9 mouse cellular contexts compared by ENCODE assay signal in the genomic region with DNA sequence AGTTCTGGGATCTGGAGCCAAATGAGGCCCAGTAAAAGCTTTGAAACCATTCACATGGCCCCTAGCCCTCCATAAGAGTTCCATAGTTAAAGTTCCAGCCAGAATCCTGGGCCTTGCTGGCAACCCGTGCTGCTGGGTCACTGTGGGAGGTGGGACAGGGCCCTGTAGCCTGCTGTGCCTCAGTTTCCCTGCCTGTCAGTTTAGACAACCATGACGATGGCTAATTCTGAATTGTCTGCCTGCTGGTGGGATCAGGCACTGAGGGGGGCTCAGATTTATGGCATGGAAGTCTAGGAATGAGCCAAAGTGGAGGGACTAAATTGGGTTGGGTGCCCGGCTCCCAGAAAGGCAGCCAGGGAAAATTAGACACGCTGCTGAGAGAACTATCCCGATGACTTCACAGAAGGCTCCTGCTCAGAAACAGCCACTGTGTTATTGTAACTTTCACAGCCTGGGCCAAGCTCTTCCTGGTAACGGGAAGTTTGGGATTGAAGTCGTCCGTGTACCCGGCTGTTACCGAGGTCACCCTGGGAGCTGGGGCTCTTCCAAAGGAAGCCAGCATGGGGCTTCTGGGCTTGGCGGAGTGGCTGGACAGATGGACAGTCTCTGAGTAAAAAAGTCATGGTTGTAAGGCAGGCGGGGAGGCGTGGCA.
DNase-seq lines count a peak whose midpoint lies in the region; ATAC-seq and TF ChIP-seq lines count a peak whose summit lies in the region.
"Had no signal": no experiment of that assay in that cellular context is flagged by ENCODE, and none has a peak within 500 bp of the region (broad histone marks: within the 10 kb centered on the region; RNA-seq: fewer than 3 reads in every experiment).

No protein-coding gene starts in this region.

- H3K4me2 ChIP-seq in heart, embryonic 16.5 days (ENCODE audit: low read depth, low read length): no peak overlapping the region
- no peak overlapping the region for H3K4me2 ChIP-seq in heart, embryonic 12.5 days
- H3K4me2 ChIP-seq in hindbrain, postnatal 0 days (ENCODE audit: low read depth, low read length): no peak overlapping the region

- H3K4me1 ChIP-seq in heart, embryonic 16.5 days (ENCODE audit: control insufficient read depth, insufficient read depth, low read length): peaks cover 44% of the 10 kb centered on the region
- peaks cover 54% of the 10 kb centered on the region for H3K4me1 ChIP-seq in heart, embryonic 12.5 days (replicated peaks)
- H3K4me1 ChIP-seq in spleen, adult 2 months (ENCODE audit: control insufficient read depth, insufficient read depth, insufficient read length): peaks cover 53% of the 10 kb centered on the region
- no peaks in the 10 kb centered on the region for H3K4me1 ChIP-seq in hindbrain, postnatal 0 days (ENCODE audit: insufficient read depth, low read length)

- 83% methylated on average over 13 of the region's 13 CpGs for WGBS in heart, embryonic 16.5 days
- WGBS in heart, embryonic 12.5 days: 82% methylated on average over 13 of the region's 13 CpGs
- WGBS in spleen, adult 2 months: 94% methylated on average over 13 of the region's 13 CpGs
- 30% methylated on average over 13 of the region's 13 CpGs for WGBS in hindbrain, postnatal 0 days

- no peak overlapping the region for H3K9ac ChIP-seq in heart, embryonic 16.5 days (ENCODE audit: low read length)
- H3K9ac ChIP-seq in heart, embryonic 12.5 days: no peak overlapping the region
- no peak overlapping the region for H3K9ac ChIP-seq in hindbrain, postnatal 0 days (replicated peaks; ENCODE audit: low read length)

- TF ChIP-seq CTCF in spleen, adult 2 months (IDR thresholded peaks at IDR 0.05; ENCODE audit: extremely low read depth, insufficient read depth, insufficient read length, insufficient replicate concordance): no peak
- peak; percentile 28 for TF ChIP-seq CTCF in hindbrain, postnatal 0 days (IDR thresholded peaks at IDR 0.05; ENCODE audit: low read depth)

- no peak overlapping the region for H3K4me3 ChIP-seq in heart, embryonic 16.5 days (ENCODE audit: low read length)
- H3K4me3 ChIP-seq in heart, embryonic 12.5 days: no peak overlapping the region
- H3K4me3 ChIP-seq in spleen, adult 2 months (ENCODE audit: extremely low read depth, insufficient read depth, insufficient read length): no peak overlapping the region
- no peak overlapping the region for H3K4me3 ChIP-seq in hindbrain, postnatal 0 days (ENCODE audit: low read length)
- H3K4me3 ChIP-seq: myocyte had no signal

- no peaks in the 10 kb centered on the region for H3K9me3 ChIP-seq in heart, embryonic 16.5 days (replicated peaks; ENCODE audit: control insufficient read depth, low read length)
- H3K9me3 ChIP-seq in heart, embryonic 12.5 days (replicated peaks): no peaks in the 10 kb centered on the region
- no peaks in the 10 kb centered on the region for H3K9me3 ChIP-seq in hindbrain, postnatal 0 days (ENCODE audit: low read length)

- no peaks in the 10 kb centered on the region for H3K36me3 ChIP-seq in heart, embryonic 16.5 days (ENCODE audit: control insufficient read depth, insufficient read depth)
- no peaks in the 10 kb centered on the region for H3K36me3 ChIP-seq in heart, embryonic 12.5 days
- H3K36me3 ChIP-seq in spleen, adult 2 months (ENCODE audit: control insufficient read depth, insufficient read depth, low read length): no peaks in the 10 kb centered on the region
- no peaks in the 10 kb centered on the region for H3K36me3 ChIP-seq in hindbrain, postnatal 0 days (ENCODE audit: insufficient read depth, low read length)

- DNase-seq in spleen, adult 2 months (ENCODE audit: low read depth in 1 of 2, low spot score in 2 of 2): no peak
- DNase-seq in spleen, postnatal 14 days (ENCODE audit: low spot score in 2 of 2): no peak
- DNase-seq in hindbrain, postnatal 0 days (ENCODE audit: low spot score): peak; percentile 84
- no peak for DNase-seq in adrenal gland, postnatal 25 days
- no peak for DNase-seq in frontal cortex, postnatal 14 days (ENCODE audit: low spot score in 2 of 2)
- no peak for DNase-seq in lung, postnatal 25 days (ENCODE audit: low spot score)

- no peaks in the 10 kb centered on the region for H3K27me3 ChIP-seq in heart, embryonic 16.5 days (ENCODE audit: control insufficient read depth, insufficient read depth, low read length)
- H3K27me3 ChIP-seq in heart, embryonic 12.5 days (replicated peaks): no peaks in the 10 kb centered on the region
- H3K27me3 ChIP-seq in spleen, adult 2 months (ENCODE audit: control insufficient read depth, insufficient read depth, low read length): no peaks in the 10 kb centered on the region
- H3K27me3 ChIP-seq in hindbrain, postnatal 0 days (ENCODE audit: insufficient read depth, low read length): no peaks in the 10 kb centered on the region

- ATAC-seq in heart, embryonic 16.5 days (replicated peaks; ENCODE audit: extremely low read depth, insufficient read depth, low FRiP score): no peak
- ATAC-seq in heart, embryonic 12.5 days (ENCODE audit: insufficient number of reproducible peaks, low FRiP score): no peak
- peak; percentile 94 for ATAC-seq in hindbrain, postnatal 0 days

- peak overlapping the region; percentile 26; the same call in 1 of the 2 replicates for H3K27ac ChIP-seq in heart, embryonic 16.5 days (ENCODE audit: low read length)
- no peak overlapping the region for H3K27ac ChIP-seq in heart, embryonic 12.5 days (ENCODE audit: poor library complexity, severe bottlenecking)
- H3K27ac ChIP-seq in spleen, adult 2 months (ENCODE audit: insufficient read depth, low read length): peak overlapping the region; percentile 81
- peak overlapping the region; percentile 73 for H3K27ac ChIP-seq in hindbrain, postnatal 0 days

- TF ChIP-seq POLR2A in spleen, adult 2 months (IDR thresholded peaks at IDR 0.05; ENCODE audit: low read depth, low read length): no peak
